Mouse (Mus musculus): ENCODE measurements around the gene Myh3.

DNA sequence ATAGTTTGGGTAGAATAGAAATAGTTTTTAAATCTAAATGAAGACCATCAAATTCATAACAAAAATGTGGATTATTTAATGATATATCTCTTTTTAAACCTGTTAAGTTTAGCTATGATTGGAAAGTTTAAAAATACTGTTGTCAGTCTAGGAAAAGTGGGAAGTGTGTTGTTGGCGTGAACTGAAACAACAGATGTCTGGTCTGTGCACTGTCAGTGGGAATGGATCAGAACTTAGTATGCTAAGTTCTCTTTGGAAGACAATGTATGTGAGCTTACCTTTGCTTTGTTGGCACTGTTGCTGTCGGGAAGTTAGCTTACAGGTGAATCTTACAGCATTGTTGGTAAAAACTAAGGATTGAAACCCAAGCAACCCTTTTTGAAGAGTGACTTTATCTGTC, 16.8 kb upstream of the Myh3 start:
- no peak for TF ChIP-seq POLR2A (IDR thresholded peaks at IDR 0.05; ENCODE audit: low read depth, low read length)
- no peak for TF ChIP-seq CTCF (IDR thresholded peaks at IDR 0.05; ENCODE audit: extremely low read depth, insufficient read depth, insufficient read length, insufficient replicate concordance)

Measured in spleen, adult 2 months (tissue).